Mouse (Mus musculus) cerebellum, postnatal 14 days (tissue): ENCODE measurements around the gene Dnajc19.
"Not testable (repeated sequence)": the region's sequence is repeated elsewhere in the genome, so short reads cannot be mapped to it uniquely, and the experiment has no call there.

Source experiments
- DNase-seq, 2 experiments: peaks; one replicate each; pipeline ENCODE4 v3.0.0; 2021; ENCODE audit warnings: mixed read lengths in 2 of 2

Dnajc19 gene

GRCm38 (mm10) chr3:34080900-34081662 lies at the start of gene Dnajc19:
Gene Dnajc19, minus strand, starts transcription at chr3:34081321.
- peak; percentile 94 to 96 for DNase-seq

GRCm38 (mm10) chr3:34129957-34130356 lies 48.8 kb upstream of the Dnajc19 start:
- DNase-seq: no peak

- DNase-seq: no peak
Observed at GRCm38 (mm10) chr3:34121311-34121710, 40.2 kb upstream of the Dnajc19 start.

DNA sequence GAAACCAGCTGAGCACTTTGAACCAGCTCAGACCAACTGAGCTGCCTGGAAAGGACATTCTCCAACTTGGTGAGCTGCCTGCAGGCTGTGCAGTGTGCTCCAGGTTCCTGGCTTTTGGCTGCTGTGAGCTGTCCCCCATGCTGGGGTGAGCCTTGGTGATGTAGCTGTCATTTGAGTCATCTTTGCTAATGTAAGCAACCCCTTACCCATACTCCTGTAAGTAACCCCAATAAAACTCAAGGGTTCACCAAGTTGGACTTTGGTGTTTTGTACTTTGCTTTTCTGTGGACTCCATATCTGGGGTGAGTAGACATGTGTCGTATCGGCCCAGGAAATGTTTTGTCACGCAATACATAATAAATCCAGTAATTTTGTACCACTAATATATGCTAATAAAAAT lies 39.7 kb upstream of the Dnajc19 start:
- DNase-seq: no peak

DNA sequence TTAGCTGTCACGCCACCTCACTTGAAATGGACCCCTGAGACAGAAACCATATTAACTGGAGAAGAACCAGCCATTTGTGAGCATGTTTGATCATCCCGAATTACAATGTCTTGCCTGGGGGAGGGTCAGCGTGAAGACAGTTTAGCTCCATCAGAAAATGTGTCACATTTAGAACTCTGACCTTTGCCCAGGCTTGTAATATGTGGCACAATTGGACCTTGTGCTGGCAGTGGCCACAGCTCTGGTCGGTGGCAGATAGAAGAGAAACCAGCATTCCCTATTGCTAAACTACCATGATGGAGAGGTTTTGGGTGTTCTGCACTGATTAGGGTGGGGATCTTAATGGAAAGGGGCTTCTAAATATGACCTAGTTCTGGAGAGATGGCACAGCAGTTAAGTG lies 38.7 kb upstream of the Dnajc19 start:
- no peak for DNase-seq

- no peak for DNase-seq
Observed at GRCm38 (mm10) chr3:34115806-34116205, 34.7 kb upstream of the Dnajc19 start.

GRCm38 (mm10) chr3:34111941-34112685 lies 31.0 kb upstream of the Dnajc19 start:
- DNase-seq: no peak

DNA sequence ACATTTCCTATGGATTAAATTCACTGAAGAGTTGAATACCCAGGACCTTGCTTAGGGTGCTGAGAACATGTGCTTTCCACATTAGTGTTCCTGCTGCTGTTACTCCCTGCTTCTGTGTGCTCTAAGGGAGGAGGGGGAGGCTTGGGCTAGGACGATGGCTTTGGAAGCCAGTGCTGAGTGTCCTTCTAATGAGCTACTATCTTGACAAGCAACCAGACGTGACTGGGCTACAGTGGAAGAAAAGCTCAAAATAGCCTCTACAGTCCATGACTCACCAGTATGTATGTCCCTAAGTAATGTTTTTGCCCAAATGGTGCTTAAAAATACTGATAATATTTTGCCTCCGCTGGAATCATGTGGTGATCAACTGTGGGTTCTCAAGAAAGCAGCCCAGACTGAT lies 26.5 kb upstream of the Dnajc19 start:
- no peak for DNase-seq

GRCm38 (mm10) chr3:34106421-34106820 lies 25.3 kb upstream of the Dnajc19 start:
- no peak for DNase-seq

DNA sequence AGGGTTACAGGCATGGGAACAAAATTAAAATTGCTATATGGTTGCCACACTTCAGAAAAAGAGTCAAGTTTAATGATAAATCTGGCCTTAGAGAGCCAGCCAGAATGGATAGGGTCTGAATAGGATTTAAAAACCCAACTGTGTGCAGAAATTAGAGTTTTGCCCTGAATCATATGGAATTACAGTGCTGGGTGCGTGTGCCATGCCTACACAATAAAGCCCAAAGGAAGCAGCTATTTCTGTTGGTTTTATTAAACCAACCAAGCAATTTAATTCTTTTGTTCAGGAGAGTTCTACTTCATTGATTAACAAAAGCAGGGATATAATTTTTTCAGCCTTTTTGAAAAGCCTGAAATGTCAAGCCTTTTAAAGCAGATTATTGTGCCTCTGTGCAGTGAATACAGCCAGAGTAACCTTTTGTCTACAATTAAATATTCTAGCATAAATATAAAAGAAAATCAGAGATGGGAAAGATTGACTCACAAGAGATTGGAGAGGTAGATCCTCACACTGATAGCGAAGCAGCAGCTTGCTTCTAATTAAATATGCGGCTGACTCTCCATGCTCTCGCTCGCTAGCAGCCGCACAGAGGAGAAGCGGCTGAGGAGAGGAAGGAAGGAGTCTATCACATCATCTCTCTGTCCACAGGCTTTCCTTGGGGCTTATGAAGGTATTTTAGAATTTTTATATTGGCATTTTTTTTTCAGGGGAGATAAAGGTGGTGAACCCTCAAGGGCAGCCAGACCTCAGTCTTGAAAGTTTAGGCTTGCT lies 23.0 kb upstream of the Dnajc19 start:
- DNase-seq: no peak

DNA sequence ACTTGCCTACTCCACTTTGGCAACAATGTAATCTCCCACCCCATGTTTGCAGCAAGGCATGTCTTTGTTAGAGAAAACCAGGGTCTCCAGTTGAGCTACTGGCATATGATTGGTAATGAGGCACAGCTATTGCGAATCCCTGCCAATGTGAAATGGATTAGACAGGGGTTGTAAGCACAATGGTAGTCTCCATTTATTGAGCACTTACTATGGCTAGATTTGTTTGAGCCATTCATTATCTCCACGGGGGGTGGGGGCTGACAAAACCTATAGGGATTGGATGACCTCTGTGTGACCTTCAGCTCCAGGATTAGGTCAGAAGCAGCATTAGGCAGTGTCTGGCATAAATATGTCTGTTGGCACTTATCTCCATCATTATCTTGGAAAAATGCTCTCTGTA lies 21.8 kb upstream of the Dnajc19 start:
- DNase-seq: no peak

DNA sequence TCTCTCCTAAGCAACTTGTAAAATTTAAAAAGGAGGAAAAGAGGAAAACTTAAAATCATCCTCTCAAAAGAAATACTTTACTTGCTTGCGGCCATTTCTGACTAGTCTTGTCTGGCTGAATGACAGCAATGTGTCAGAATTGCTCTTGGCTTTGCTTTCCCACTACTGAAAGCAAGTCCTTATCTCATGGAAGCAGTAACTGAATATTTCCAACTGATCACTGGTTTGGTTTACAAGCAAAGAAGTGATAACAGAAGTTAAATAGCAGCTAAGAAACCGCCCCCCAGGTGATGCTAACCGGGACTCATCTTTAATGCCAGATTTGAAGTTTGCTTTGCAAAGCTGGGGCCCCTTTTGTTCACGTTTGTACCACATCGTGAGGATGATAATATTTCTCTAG lies 2.5 kb upstream of the Dnajc19 start:
- DNase-seq: no peak

GRCm38 (mm10) chr3:34081929-34082328 lies 808 bp upstream of the Dnajc19 start:
- DNase-seq: no peak

DNA sequence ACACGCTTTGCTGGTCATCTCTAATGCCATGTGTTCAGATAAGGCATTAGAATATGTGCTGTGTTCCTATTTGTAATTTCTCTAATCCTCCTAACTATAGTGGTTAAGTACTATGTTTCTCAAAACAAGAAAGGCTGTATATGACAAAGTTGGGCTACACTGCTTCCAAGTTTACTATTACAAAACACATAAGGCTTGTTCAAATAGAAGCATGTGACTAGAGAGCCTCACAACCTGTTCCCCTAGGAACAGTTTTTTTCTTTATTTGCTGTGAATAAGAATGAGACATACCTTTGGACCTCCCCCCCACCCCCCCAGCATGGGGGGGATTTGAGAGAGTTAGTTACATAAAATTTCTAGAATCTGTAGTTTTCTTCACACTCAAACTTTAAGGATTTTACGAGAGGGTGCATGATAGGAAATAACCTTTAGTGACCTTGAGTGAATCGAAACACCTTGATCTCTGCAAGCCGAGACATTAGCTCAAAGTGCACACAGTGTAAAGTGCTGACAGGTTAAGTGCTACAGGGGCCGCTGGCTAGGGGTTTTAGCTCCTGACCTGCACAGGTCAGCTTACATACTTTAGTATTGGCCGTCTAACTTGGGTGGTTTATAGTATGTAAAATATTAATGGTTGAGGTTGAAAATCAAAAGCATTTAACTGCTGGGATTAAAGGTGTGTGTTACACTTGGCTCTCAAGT lies 4.9 kb downstream of the Dnajc19 start:
- DNase-seq: no peak

DNA sequence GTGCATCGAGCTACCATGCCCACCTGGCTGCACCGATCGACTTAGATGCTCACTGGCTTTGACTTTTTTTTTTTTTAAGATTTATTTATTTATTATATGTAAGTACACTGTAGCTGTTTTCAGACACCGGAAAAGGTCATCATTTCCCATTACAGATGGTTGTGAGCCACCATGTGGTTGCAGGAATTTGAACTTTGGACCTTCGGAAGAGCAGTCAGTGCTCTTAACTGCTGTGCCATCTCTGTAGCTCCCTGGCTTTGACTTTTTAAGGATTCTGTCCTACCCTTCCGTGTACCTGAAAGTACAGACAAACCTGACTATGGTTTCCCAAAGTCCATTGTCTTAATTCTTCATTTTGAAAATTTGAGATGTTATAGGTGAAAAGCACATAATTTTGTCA lies 8.4 kb downstream of the Dnajc19 start:
- no peak for DNase-seq

GRCm38 (mm10) chr3:34068943-34069342 lies 12.2 kb downstream of the Dnajc19 start:
- DNase-seq: not testable (repeated sequence)

DNA sequence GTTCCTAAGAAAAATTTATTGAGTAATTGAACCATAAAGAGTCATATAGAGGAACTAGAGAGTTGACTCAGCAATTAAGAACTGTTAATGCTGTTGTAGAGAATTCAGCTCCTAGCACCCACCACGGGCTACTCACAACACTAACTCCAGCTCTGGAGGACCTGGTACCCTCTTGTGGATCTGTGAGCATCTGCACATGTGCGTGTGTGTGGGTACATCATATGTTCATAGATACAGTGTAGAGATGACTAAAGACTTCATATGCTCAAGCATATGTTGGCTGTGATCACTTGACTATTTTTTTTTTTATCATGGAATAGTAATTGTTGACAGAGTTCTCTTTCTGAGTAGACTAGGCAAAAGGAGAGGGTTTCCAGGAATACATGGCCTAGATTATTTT lies 18.8 kb downstream of the Dnajc19 start:
- DNase-seq: no peak

DNA sequence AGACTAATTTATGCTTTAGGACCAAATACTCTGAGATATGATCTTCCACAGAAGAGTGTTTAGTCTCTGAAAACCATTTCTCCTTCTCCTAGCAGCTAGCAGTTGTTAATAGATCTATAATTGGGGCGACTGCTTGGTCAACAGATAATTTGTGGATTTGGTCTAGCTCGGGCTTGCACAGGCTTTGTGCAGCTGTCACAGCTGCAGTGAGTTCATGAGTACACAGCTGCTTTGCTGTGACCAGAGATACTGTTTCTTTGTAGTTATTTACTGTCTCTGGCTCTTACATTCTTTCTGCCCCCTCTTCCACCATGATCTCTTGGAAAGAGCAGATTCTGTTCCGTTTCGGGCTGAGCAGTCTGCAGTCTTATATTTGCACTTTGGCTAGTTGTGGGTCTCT lies 39.1 kb downstream of the Dnajc19 start:
- DNase-seq: no peak

- no peak for DNase-seq
Observed at GRCm38 (mm10) chr3:34035706-34036105, 45.4 kb downstream of the Dnajc19 start.

GRCm38 (mm10) chr3:34034803-34035202 lies 46.3 kb downstream of the Dnajc19 start:
- DNase-seq: no peak

- DNase-seq: no peak
Observed at GRCm38 (mm10) chr3:34033720-34034364, 47.3 kb downstream of the Dnajc19 start.

- DNase-seq: no peak
Observed at GRCm38 (mm10) chr3:34030601-34031000, 50.5 kb downstream of the Dnajc19 start.
